Mouse (Mus musculus): Measurements from ENCODE around the gene Glb1l3. TPM values are rescaled to one million over a fixed set of nuclear protein-coding genes. Genes with fewer than 3 reads are reported as not detected.
"Not testable (repeated sequence)": the region's sequence is repeated elsewhere in the genome, so short reads cannot be mapped to it uniquely, and the experiment has no call there.

Glb1l3 gene
- polyA plus RNA-seq (2016; fragmentation: Nextera tagmentation; extraction: Ambion mirVana) = not detected in 2 replicates

- Histone ChIP-seq H3K9me3 (no peaks in the 10 kb centered on the region), H3K4me1 (no peaks in the 10 kb centered on the region), H3K27ac (no peak within 1 kb of the TSS), H3K4me2 (replicated peaks) (no peak within 1 kb of the TSS), H3K36me3 (no peaks in the 10 kb centered on the region), H3K9ac (no peak within 1 kb of the TSS), H3K4me3 (no peak within 1 kb of the TSS), H3K27me3 (no peaks in the 10 kb centered on the region)
- ATAC-seq (ENCODE audit: insufficient number of reproducible peaks, insufficient read depth, low FRiP score, low TSS enrichment) = no peak
- 78% methylated on average over 5 of the region's 5 CpGs for WGBS
Measured at GRCm38 (mm10) chr9:26860751-26861150, at the start of gene Glb1l3. TSS of gene Glb1l3 (minus strand) at chr9:26860890.

GRCm38 (mm10) chr9:26869856-26870255, 9.2 kb upstream of the Glb1l3 start:
- H3K36me3 ChIP-seq; ATAC-seq (ENCODE audit: insufficient number of reproducible peaks, insufficient read depth, low FRiP score, low TSS enrichment); H3K9me3 ChIP-seq; H3K9ac ChIP-seq; H3K4me3 ChIP-seq; H3K27me3 ChIP-seq; H3K4me2 ChIP-seq (replicated peaks); H3K27ac ChIP-seq; H3K4me1 ChIP-seq: not testable (repeated sequence)
- 76% methylated on average over 7 of the region's 7 CpGs for WGBS

GRCm38 (mm10) chr9:26831089-26831488, 29.6 kb downstream of the Glb1l3 start:
- Histone ChIP-seq H3K27me3 (no peaks in the 10 kb centered on the region), H3K4me2 (replicated peaks) (no peak overlapping the region), H3K4me1 (no peaks in the 10 kb centered on the region), H3K4me3 (no peak overlapping the region), H3K27ac (no peak overlapping the region), H3K36me3 (no peaks in the 10 kb centered on the region), H3K9me3 (no peaks in the 10 kb centered on the region), H3K9ac (no peak overlapping the region)
- no peak for ATAC-seq (ENCODE audit: insufficient number of reproducible peaks, insufficient read depth, low FRiP score, low TSS enrichment)
- 91% methylated on average over 3 of the region's 3 CpGs for WGBS

- no peaks in the 10 kb centered on the region for H3K27me3 ChIP-seq
- no peaks in the 10 kb centered on the region for H3K9me3 ChIP-seq
- H3K27ac ChIP-seq = no peak overlapping the region
- H3K9ac ChIP-seq = no peak overlapping the region
- H3K4me2 ChIP-seq (replicated peaks) = no peak overlapping the region
- H3K4me3 ChIP-seq = no peak overlapping the region
- ATAC-seq (ENCODE audit: insufficient number of reproducible peaks, insufficient read depth, low FRiP score, low TSS enrichment) = no peak
- 64% methylated on average over 1 of the region's 1 CpGs for WGBS
- H3K4me1 ChIP-seq = no peaks in the 10 kb centered on the region
- no peaks in the 10 kb centered on the region for H3K36me3 ChIP-seq
Measured at GRCm38 (mm10) chr9:26819942-26820341, 40.7 kb downstream of the Glb1l3 start.

GRCm38 (mm10) chr9:26808735-26809134, 52.0 kb downstream of the Glb1l3 start:
- Histone ChIP-seq H3K4me2 (replicated peaks) (no peak overlapping the region), H3K36me3 (no peaks in the 10 kb centered on the region), H3K9me3 (no peaks in the 10 kb centered on the region), H3K27me3 (no peaks in the 10 kb centered on the region), H3K4me1 (no peaks in the 10 kb centered on the region), H3K4me3 (no peak overlapping the region), H3K27ac (no peak overlapping the region), H3K9ac (no peak overlapping the region)
- WGBS = 77% methylated on average over 2 of the region's 2 CpGs
- ATAC-seq (ENCODE audit: insufficient number of reproducible peaks, insufficient read depth, low FRiP score, low TSS enrichment) = no peak

GRCm38 (mm10) chr9:26805935-26806666, 54.6 kb downstream of the Glb1l3 start, which contains the start of gene Glb1l2:
TSS of gene Glb1l2 (minus strand) at chr9:26806468.
- Histone ChIP-seq H3K27me3 (no peaks in the 10 kb centered on the region), H3K4me3 (peak within 1 kb of the TSS; percentile 46), H3K36me3 (no peaks in the 10 kb centered on the region), H3K9me3 (no peaks in the 10 kb centered on the region), H3K4me2 (replicated peaks) (peak within 1 kb of the TSS; percentile 70), H3K9ac (peak within 1 kb of the TSS; percentile 37; the same call in 1 of the 2 replicates), H3K27ac (0 out of 2 replicates have a peak within 1 kb of the TSS, but pooled peaks have one; percentile 31), H3K4me1 (no peaks in the 10 kb centered on the region)
- 1% methylated on average over 32 of the region's 33 CpGs for WGBS
- ATAC-seq (ENCODE audit: insufficient number of reproducible peaks, insufficient read depth, low FRiP score, low TSS enrichment) = peak; percentile 100

- Histone ChIP-seq H3K27ac (no peak overlapping the region), H3K4me2 (replicated peaks) (no peak overlapping the region), H3K9ac (no peak overlapping the region), H3K27me3 (no peaks in the 10 kb centered on the region), H3K9me3 (no peaks in the 10 kb centered on the region), H3K4me3 (no peak overlapping the region), H3K4me1 (no peaks in the 10 kb centered on the region), H3K36me3 (no peaks in the 10 kb centered on the region)
- no peak for ATAC-seq (ENCODE audit: insufficient number of reproducible peaks, insufficient read depth, low FRiP score, low TSS enrichment)
Measured at GRCm38 (mm10) chr9:26804321-26804720, 56.4 kb downstream of the Glb1l3 start.

GRCm38 (mm10) chr9:26800357-26800756, 60.3 kb downstream of the Glb1l3 start:
- Histone ChIP-seq H3K4me2 (replicated peaks) (no peak overlapping the region), H3K27me3 (no peaks in the 10 kb centered on the region), H3K27ac (no peak overlapping the region), H3K4me1 (no peaks in the 10 kb centered on the region), H3K36me3 (no peaks in the 10 kb centered on the region), H3K4me3 (no peak overlapping the region), H3K9me3 (no peaks in the 10 kb centered on the region), H3K9ac (no peak overlapping the region)
- WGBS = 82% methylated on average over 2 of the region's 2 CpGs
- ATAC-seq (ENCODE audit: insufficient number of reproducible peaks, insufficient read depth, low FRiP score, low TSS enrichment) = no peak

- no peak overlapping the region for H3K4me2 ChIP-seq (replicated peaks)
- no peak overlapping the region for H3K9ac ChIP-seq
- no peak overlapping the region for H3K27ac ChIP-seq
- H3K4me1 ChIP-seq = no peaks in the 10 kb centered on the region
- H3K4me3 ChIP-seq = no peak overlapping the region
- no peaks in the 10 kb centered on the region for H3K36me3 ChIP-seq
- no peaks in the 10 kb centered on the region for H3K9me3 ChIP-seq
- no peak for ATAC-seq (ENCODE audit: insufficient number of reproducible peaks, insufficient read depth, low FRiP score, low TSS enrichment)
- no peaks in the 10 kb centered on the region for H3K27me3 ChIP-seq
- 71% methylated on average over 1 of the region's 1 CpGs for WGBS
Measured at GRCm38 (mm10) chr9:26798731-26799130, 62.0 kb downstream of the Glb1l3 start.

GRCm38 (mm10) chr9:26798205-26798604, 62.5 kb downstream of the Glb1l3 start:
- Histone ChIP-seq H3K9ac (no peak overlapping the region), H3K4me2 (replicated peaks) (no peak overlapping the region), H3K27ac (no peak overlapping the region), H3K36me3 (no peaks in the 10 kb centered on the region), H3K4me3 (no peak overlapping the region), H3K27me3 (no peaks in the 10 kb centered on the region), H3K9me3 (no peaks in the 10 kb centered on the region), H3K4me1 (no peaks in the 10 kb centered on the region)
- ATAC-seq (ENCODE audit: insufficient number of reproducible peaks, insufficient read depth, low FRiP score, low TSS enrichment) = no peak
- WGBS = 69% methylated on average over 3 of the region's 3 CpGs

- 77% methylated on average over 3 of the region's 3 CpGs for WGBS
- H3K27ac ChIP-seq = no peak overlapping the region
- no peaks in the 10 kb centered on the region for H3K4me1 ChIP-seq
- no peak overlapping the region for H3K4me2 ChIP-seq (replicated peaks)
- no peaks in the 10 kb centered on the region for H3K9me3 ChIP-seq
- ATAC-seq (ENCODE audit: insufficient number of reproducible peaks, insufficient read depth, low FRiP score, low TSS enrichment) = no peak
- no peak overlapping the region for H3K9ac ChIP-seq
- H3K27me3 ChIP-seq = no peaks in the 10 kb centered on the region
- H3K4me3 ChIP-seq = no peak overlapping the region
- H3K36me3 ChIP-seq = no peaks in the 10 kb centered on the region
Measured at GRCm38 (mm10) chr9:26792829-26793228, 67.9 kb downstream of the Glb1l3 start.

GRCm38 (mm10) chr9:26783414-26783975, 77.2 kb downstream of the Glb1l3 start:
- Histone ChIP-seq H3K27ac (no peak overlapping the region), H3K4me1 (no peaks in the 10 kb centered on the region), H3K27me3 (no peaks in the 10 kb centered on the region), H3K4me2 (replicated peaks) (no peak overlapping the region), H3K36me3 (no peaks in the 10 kb centered on the region), H3K9ac (no peak overlapping the region), H3K9me3 (no peaks in the 10 kb centered on the region), H3K4me3 (no peak overlapping the region)
- no peak for ATAC-seq (ENCODE audit: insufficient number of reproducible peaks, insufficient read depth, low FRiP score, low TSS enrichment)
- 68% methylated on average over 7 of the region's 7 CpGs for WGBS

Data from embryonic facial prominence, embryonic 12.5 days (tissue).